ENCODE assay signal across 51 mouse cellular contexts in the genomic region with DNA sequence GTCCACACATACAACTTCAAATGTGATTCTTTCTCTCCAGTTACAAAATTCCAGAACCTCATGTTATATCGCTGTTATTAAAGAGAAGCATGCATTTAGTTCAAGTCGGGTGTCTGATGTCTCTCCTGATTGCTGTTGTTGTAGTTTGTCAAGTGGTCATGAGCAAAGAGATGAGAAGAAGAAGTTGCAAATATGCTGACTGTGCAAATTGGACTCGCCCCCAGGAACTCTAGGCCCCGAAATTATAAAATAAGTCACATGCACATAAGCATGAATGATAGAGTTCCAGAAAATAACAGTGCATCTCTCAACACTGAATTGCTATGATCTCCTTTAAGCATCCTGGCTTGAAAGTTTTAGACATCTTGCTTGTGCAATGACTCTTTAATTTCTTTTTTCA. TPM values are rescaled to one million over a fixed set of nuclear protein-coding genes. Genes with fewer than 3 reads are reported as not detected.
"Had no signal": no experiment of that assay in that cellular context is flagged by ENCODE, and none has a peak within 500 bp of the region (broad histone marks: within the 10 kb centered on the region; RNA-seq: fewer than 3 reads in every experiment).

No protein-coding gene starts in this region.

- H3K4me3 ChIP-seq: heart, embryonic 10.5 days; heart, embryonic 12.5 days; heart, embryonic 13.5 days; heart, embryonic 15.5 days; hindbrain, embryonic 10.5 days; hindbrain, embryonic 12.5 days; hindbrain, embryonic 13.5 days; hindbrain, embryonic 15.5 days; intestine, embryonic 15.5 days; kidney, embryonic 15.5 days; layer of hippocampus, adult 2 months; left cerebral cortex, adult 2 months had no signal

- H3K27ac ChIP-seq: heart, embryonic 10.5 days; heart, embryonic 13.5 days; heart, embryonic 15.5 days; hindbrain, embryonic 10.5 days; hindbrain, embryonic 12.5 days; hindbrain, embryonic 13.5 days; hindbrain, embryonic 14.5 days; hindbrain, embryonic 15.5 days; hindbrain, postnatal 0 days; intestine, embryonic 15.5 days; kidney, embryonic 15.5 days; kidney, postnatal 0 days; layer of hippocampus, adult 2 months; left cerebral cortex, adult 2 months had no signal

- H3K9me3 ChIP-seq: heart, embryonic 10.5 days; heart, embryonic 12.5 days; heart, embryonic 13.5 days; heart, embryonic 15.5 days; hindbrain, embryonic 10.5 days; hindbrain, embryonic 12.5 days; hindbrain, embryonic 13.5 days; hindbrain, embryonic 15.5 days; intestine, embryonic 15.5 days; kidney, embryonic 15.5 days had no signal

- ATAC-seq: hindbrain, embryonic 16.5 days; hindbrain, postnatal 0 days; inflammation-experienced regulatory T-cells, adult 6 months; intestine, embryonic 15.5 days; intestine, embryonic 16.5 days; intestine, postnatal 0 days had no signal

- H3K4me2 ChIP-seq: heart, embryonic 12.5 days; heart, embryonic 13.5 days; heart, embryonic 15.5 days; hindbrain, embryonic 12.5 days; hindbrain, embryonic 13.5 days; hindbrain, embryonic 14.5 days; hindbrain, embryonic 15.5 days; intestine, embryonic 15.5 days; kidney, embryonic 15.5 days had no signal

- H3K36me3 ChIP-seq: heart, embryonic 10.5 days; heart, embryonic 12.5 days; heart, embryonic 13.5 days; heart, embryonic 15.5 days; hindbrain, embryonic 10.5 days; hindbrain, embryonic 12.5 days; hindbrain, embryonic 13.5 days; hindbrain, embryonic 15.5 days; intestine, embryonic 15.5 days; kidney, embryonic 15.5 days had no signal

- H3K4me1 ChIP-seq: heart, embryonic 10.5 days; heart, embryonic 12.5 days; heart, embryonic 13.5 days; heart, embryonic 15.5 days; hindbrain, embryonic 10.5 days; hindbrain, embryonic 12.5 days; hindbrain, embryonic 13.5 days; hindbrain, embryonic 15.5 days; intestine, embryonic 15.5 days; kidney, embryonic 15.5 days had no signal

- DNase-seq: heart, postnatal 10 days; heart, postnatal 14 days; heart, postnatal 36 days; heart, postnatal 4 days; kidney, adult 11 months; kidney, adult 18-20 months; kidney, adult 2 months; kidney, adult 8-10 months; kidney, adult 9 months; kidney, postnatal 10 days; kidney, postnatal 14 days; kidney, postnatal 25 days; kidney, postnatal 36 days; kidney, postnatal 4 days; layer of hippocampus, adult 9-11 months; layer of hippocampus, postnatal 36 days had no signal

- H3K27me3 ChIP-seq: heart, embryonic 12.5 days; heart, embryonic 13.5 days; heart, embryonic 15.5 days; hindbrain, embryonic 12.5 days; hindbrain, embryonic 13.5 days; hindbrain, embryonic 15.5 days; intestine, embryonic 15.5 days; kidney, embryonic 15.5 days had no signal

- H3K9ac ChIP-seq: heart, embryonic 12.5 days; heart, embryonic 13.5 days; heart, embryonic 15.5 days; hindbrain, embryonic 12.5 days; hindbrain, embryonic 13.5 days; hindbrain, embryonic 14.5 days; hindbrain, embryonic 15.5 days; intestine, embryonic 15.5 days; kidney, embryonic 15.5 days had no signal

RNA-seq across cellular contexts. Expression of a gene that starts 53.3 kb away (rescaled TPM):
- total RNA-seq: heart, postnatal 10 days; heart, postnatal 14 days; heart, postnatal 25 days; heart, postnatal 36 days; heart, postnatal 4 days; hematopoietic stem cell, adult 5-6 weeks; hindbrain, postnatal 0 days; layer of hippocampus, adult 18-20 months; layer of hippocampus, adult 2 months; layer of hippocampus, adult 8-10 months; layer of hippocampus, postnatal 10 days; layer of hippocampus, postnatal 14 days; layer of hippocampus, postnatal 25 days; layer of hippocampus, postnatal 36 days; left cerebral cortex, adult 18-20 months; left cerebral cortex, adult 2 months had no signal
- polyA plus RNA-seq: heart, embryonic 10.5 days; heart, embryonic 12.5 days; heart, embryonic 13.5 days; heart, embryonic 14.5 days; heart, embryonic 15.5 days; heart, embryonic 16.5 days; heart, postnatal 0 days; hindbrain, embryonic 10.5 days; hindbrain, embryonic 11.5 days; hindbrain, embryonic 12.5 days; hindbrain, embryonic 13.5 days; hindbrain, embryonic 14.5 days; hindbrain, embryonic 15.5 days; hindbrain, embryonic 16.5 days; hindbrain, postnatal 0 days; inflammation-experienced regulatory T-cells, adult 6 months; intestine, embryonic 14.5 days; intestine, embryonic 15.5 days; intestine, embryonic 16.5 days; intestine, postnatal 0 days; kidney, embryonic 14.5 days; kidney, embryonic 15.5 days; kidney, embryonic 16.5 days; kidney, postnatal 0 days; large intestine, adult 2 months had no signal
